Mouse (Mus musculus) CH12F3 (cell line): ENCODE measurements around the gene Bcar3.

Source experiments
- in situ Hi-C: fragments of 300-500 bp; cut with MboI; formaldehyde crosslinking; loops from 2 replicates; pipeline ENCODE4 v1.14.3; 2020; ENCODE audit warnings: low sequenced_read_pairs

Bcar3 gene

GRCm38 (mm10) chr3:122333902-122334301 lies 40.0 kb downstream of the Bcar3 start:
- in situ Hi-C loops, result loop anchor here (10.0 kb wide), 1 partner anchor 71 kb away; no protein-coding TSS in a partner anchor

GRCm38 (mm10) chr3:122334375-122334774 lies 40.4 kb downstream of the Bcar3 start:
- in situ Hi-C loops, result loop anchor here (10.0 kb wide), 1 partner anchor 70 kb away; no protein-coding TSS in a partner anchor

- in situ Hi-C loops, result loop anchor here (10.0 kb wide), 1 partner anchor 69 kb away; no protein-coding TSS in a partner anchor
Measured at GRCm38 (mm10) chr3:122336030-122336429, 42.1 kb downstream of the Bcar3 start.

GRCm38 (mm10) chr3:122337992-122338391 lies 44.1 kb downstream of the Bcar3 start:
- in situ Hi-C loops, result loop anchor here (10.0 kb wide), 1 partner anchor 67 kb away; no protein-coding TSS in a partner anchor

GRCm38 (mm10) chr3:122338897-122339296 lies 45.0 kb downstream of the Bcar3 start:
- in situ Hi-C loops, result loop anchor here (10.0 kb wide), 1 partner anchor 66 kb away; no protein-coding TSS in a partner anchor

- in situ Hi-C loops, result no loop called here
Measured at GRCm38 (mm10) chr3:122340135-122341068, 46.5 kb downstream of the Bcar3 start.

- in situ Hi-C loops, result no loop called here
Measured at GRCm38 (mm10) chr3:122343437-122343853, 49.5 kb downstream of the Bcar3 start.

- in situ Hi-C loops, result no loop called here
Measured at GRCm38 (mm10) chr3:122344350-122344749, 50.4 kb downstream of the Bcar3 start.

GRCm38 (mm10) chr3:122345977-122346472 lies 52.1 kb downstream of the Bcar3 start:
- in situ Hi-C loops, result no loop called here

- in situ Hi-C loops, result no loop called here
Measured at GRCm38 (mm10) chr3:122346600-122346999, 52.7 kb downstream of the Bcar3 start.

- in situ Hi-C loops, result no loop called here
Measured at GRCm38 (mm10) chr3:122348677-122349076, 54.7 kb downstream of the Bcar3 start.

GRCm38 (mm10) chr3:122352801-122353200 lies 58.9 kb downstream of the Bcar3 start:
- in situ Hi-C loops, result no loop called here

GRCm38 (mm10) chr3:122359426-122359825 lies 65.5 kb downstream of the Bcar3 start:
- in situ Hi-C loops, result no loop called here

- in situ Hi-C loops, result no loop called here
Measured at GRCm38 (mm10) chr3:122359954-122360353, 66.0 kb downstream of the Bcar3 start.

GRCm38 (mm10) chr3:122360721-122361138 lies 66.8 kb downstream of the Bcar3 start:
- in situ Hi-C loops, result no loop called here

GRCm38 (mm10) chr3:122362719-122363118 lies 68.8 kb downstream of the Bcar3 start:
- in situ Hi-C loops, result no loop called here

- in situ Hi-C loops, result no loop called here
Measured at GRCm38 (mm10) chr3:122364565-122364964, 70.6 kb downstream of the Bcar3 start.

GRCm38 (mm10) chr3:122365326-122365725 lies 71.4 kb downstream of the Bcar3 start:
- in situ Hi-C loops, result no loop called here

GRCm38 (mm10) chr3:122371646-122372341 lies 77.9 kb downstream of the Bcar3 start:
- in situ Hi-C loops, result no loop called here

GRCm38 (mm10) chr3:122372617-122373016 lies 78.7 kb downstream of the Bcar3 start:
- in situ Hi-C loops, result no loop called here

- in situ Hi-C loops, result no loop called here
Measured at GRCm38 (mm10) chr3:122376011-122376410, 82.1 kb downstream of the Bcar3 start.
